7 mouse cellular contexts compared by ENCODE assay signal in the genomic region with DNA sequence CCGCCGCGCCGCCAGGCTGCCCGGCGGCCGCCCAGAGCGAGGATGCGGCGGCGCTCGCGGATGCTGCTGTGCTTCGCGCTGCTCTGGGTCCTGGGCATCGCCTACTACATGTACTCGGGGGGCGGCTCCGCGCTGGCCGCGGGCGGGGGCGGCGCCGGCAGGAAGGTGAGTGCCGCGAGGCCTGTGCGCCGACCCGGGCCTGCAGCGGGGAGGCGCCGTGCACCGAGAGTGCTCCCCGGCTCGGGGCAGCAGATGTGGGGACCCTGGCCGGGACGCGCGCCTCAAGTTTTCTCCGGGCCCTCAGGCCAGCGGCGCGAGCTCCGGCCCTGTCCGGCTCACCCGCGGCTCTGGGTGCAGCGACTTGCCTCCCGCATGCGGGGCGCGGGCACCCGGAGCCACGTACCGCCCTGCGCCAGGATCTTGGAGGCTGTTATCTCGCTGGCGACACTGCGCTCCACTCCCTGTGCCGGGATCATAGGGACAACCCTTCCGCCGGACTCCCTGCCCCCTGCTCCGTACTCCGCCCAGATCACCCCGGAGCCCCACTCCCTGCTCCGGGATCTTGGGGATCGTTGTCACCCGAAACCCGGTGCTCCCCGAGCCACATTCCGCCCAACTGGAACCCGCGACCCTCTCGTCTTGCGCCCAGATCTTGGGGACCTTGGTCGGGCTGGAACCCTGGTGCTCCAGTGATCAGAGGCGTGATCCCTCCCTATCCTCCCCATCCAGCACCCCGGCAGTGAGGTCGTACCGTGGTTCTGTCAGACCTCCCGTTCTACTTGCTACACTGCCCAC. TPM values are rescaled to one million over a fixed set of nuclear protein-coding genes. Genes with fewer than 3 reads are reported as not detected.
DNase-seq lines count a peak whose midpoint lies in the region; ATAC-seq and TF ChIP-seq lines count a peak whose summit lies in the region.

No protein-coding gene starts in this region.

- no peaks in the 10 kb centered on the region for H3K36me3 ChIP-seq in hindbrain, embryonic 16.5 days (ENCODE audit: control insufficient read depth, insufficient read depth, low read length)
- no peaks in the 10 kb centered on the region for H3K36me3 ChIP-seq in liver, embryonic 16.5 days (ENCODE audit: control insufficient read depth, insufficient read depth)
- H3K36me3 ChIP-seq in neural tube, embryonic 13.5 days = no peaks in the 10 kb centered on the region

- peak overlapping the region; percentile 64 for H3K4me2 ChIP-seq in hindbrain, embryonic 16.5 days (ENCODE audit: low read length)
- peak overlapping the region; percentile 84 for H3K4me2 ChIP-seq in liver, embryonic 16.5 days (ENCODE audit: low read depth, low read length)
- H3K4me2 ChIP-seq in neural tube, embryonic 13.5 days = peak overlapping the region; percentile 96

- under 1% methylated on average over 83 of the region's 83 CpGs for WGBS in cerebellum, adult 2 months
- under 1% methylated on average over 73 of the region's 83 CpGs for WGBS in hindbrain, embryonic 16.5 days
- under 1% methylated on average over 78 of the region's 83 CpGs for WGBS in liver, embryonic 16.5 days (ENCODE audit: insufficient replicate concordance)
- under 1% methylated on average over 81 of the region's 83 CpGs for WGBS in neural tube, embryonic 13.5 days

- peak overlapping the region; percentile 56 for H3K4me3 ChIP-seq in cerebellum, adult 2 months (replicated peaks; ENCODE audit: insufficient read depth, low read depth, low read length)
- H3K4me3 ChIP-seq in hindbrain, embryonic 16.5 days (ENCODE audit: low read length) = peak overlapping the region; percentile 97
- H3K4me3 ChIP-seq in liver, embryonic 16.5 days (ENCODE audit: low read depth, low read length) = peak overlapping the region; percentile 76
- peak overlapping the region; percentile 91 for H3K4me3 ChIP-seq in neural tube, embryonic 13.5 days

- no peak for TF ChIP-seq CTCF in cerebellum, adult 2 months (IDR thresholded peaks at IDR 0.05; ENCODE audit: borderline replicate concordance, insufficient read depth, low read depth, low read length)

- peak; percentile 81 for DNase-seq in A20 (ENCODE audit: low read depth, low spot score)
- DNase-seq in CD8-positive naive resting alpha-beta T cell, adult 2 months (ENCODE audit: low read depth in 2 of 2, low spot score in 2 of 2) = peak; percentile 57 to 68
- DNase-seq in cerebellum, adult 2 months = peak in 1 of 2 experiments; percentile 69
- DNase-seq in frontal cortex, postnatal 10 days (ENCODE audit: low spot score in 2 of 2) = peak; percentile 38 to 69

- H3K27me3 ChIP-seq in cerebellum, adult 2 months (ENCODE audit: control insufficient read depth, insufficient read depth, low read length) = no peaks in the 10 kb centered on the region
- H3K27me3 ChIP-seq in hindbrain, embryonic 16.5 days (replicated peaks; ENCODE audit: control insufficient read depth, insufficient read depth, low read length) = no peaks in the 10 kb centered on the region
- H3K27me3 ChIP-seq in liver, embryonic 16.5 days (ENCODE audit: control insufficient read depth, insufficient read depth, low read depth, low read length) = peaks cover 6% of the 10 kb centered on the region; the same call in 1 of the 2 replicates
- no peaks in the 10 kb centered on the region; the same call in 1 of the 2 replicates for H3K27me3 ChIP-seq in neural tube, embryonic 13.5 days

- H3K27ac ChIP-seq in cerebellum, adult 2 months (ENCODE audit: insufficient read depth, low read length) = no peak overlapping the region; the same call in 1 of the 2 replicates
- peak overlapping the region; percentile 84 for H3K27ac ChIP-seq in hindbrain, embryonic 16.5 days (ENCODE audit: low read depth, low read length)
- peak overlapping the region; percentile 58 for H3K27ac ChIP-seq in liver, embryonic 16.5 days (ENCODE audit: low read length)
- H3K27ac ChIP-seq in neural tube, embryonic 13.5 days (replicated peaks) = peak overlapping the region; percentile 80

- H3K4me1 ChIP-seq in cerebellum, adult 2 months (ENCODE audit: control insufficient read depth, insufficient read depth, low read length) = peaks cover 6% of the 10 kb centered on the region
- peaks cover 27% of the 10 kb centered on the region for H3K4me1 ChIP-seq in hindbrain, embryonic 16.5 days (ENCODE audit: control insufficient read depth, insufficient read depth, low read depth, low read length)
- peaks cover 9% of the 10 kb centered on the region for H3K4me1 ChIP-seq in liver, embryonic 16.5 days (ENCODE audit: control insufficient read depth, low read depth, low read length)
- H3K4me1 ChIP-seq in neural tube, embryonic 13.5 days (replicated peaks) = peaks cover 45% of the 10 kb centered on the region

- no peak for TF ChIP-seq POLR2A in cerebellum, adult 2 months (IDR thresholded peaks at IDR 0.05; ENCODE audit: borderline replicate concordance, insufficient read depth, low read length)

- peak; percentile 85 for ATAC-seq in hindbrain, embryonic 16.5 days
- peak; percentile 63 for ATAC-seq in liver, embryonic 16.5 days (ENCODE audit: low read depth)
- ATAC-seq in neural tube, embryonic 13.5 days (ENCODE audit: low read depth) = peak; percentile 80

- H3K9ac ChIP-seq in hindbrain, embryonic 16.5 days (ENCODE audit: low read depth, low read length) = peak overlapping the region; percentile 95
- peak overlapping the region; percentile 73 for H3K9ac ChIP-seq in liver, embryonic 16.5 days (ENCODE audit: low read depth, low read length)
- peak overlapping the region; percentile 94 for H3K9ac ChIP-seq in neural tube, embryonic 13.5 days

- no peaks in the 10 kb centered on the region for H3K9me3 ChIP-seq in hindbrain, embryonic 16.5 days (ENCODE audit: control insufficient read depth, low read length)
- H3K9me3 ChIP-seq in liver, embryonic 16.5 days (replicated peaks; ENCODE audit: control insufficient read depth, low read length) = no peaks in the 10 kb centered on the region
- H3K9me3 ChIP-seq in neural tube, embryonic 13.5 days = no peaks in the 10 kb centered on the region

RNA-seq across cellular contexts. Expression of a gene that starts 0.5 kb away (rescaled TPM):
- polyA plus RNA-seq in cerebellum, adult 2 months (2012; rRNA removed) = 22.6 and 23.8 TPM in 2 replicates
- 33.8 and 40.2 TPM in 2 replicates for polyA plus RNA-seq in hindbrain, embryonic 16.5 days (2015; fragmentation: Nextera tagmentation; extraction: Ambion mirVana)
- 12.3 and 13.3 TPM in 2 replicates for polyA plus RNA-seq in liver, embryonic 16.5 days (2015; fragmentation: Nextera tagmentation; extraction: Ambion mirVana)
- polyA plus RNA-seq in neural tube, embryonic 13.5 days (2015; fragmentation: Nextera tagmentation; extraction: Ambion mirVana) = 61.4 and 64.5 TPM in 2 replicates
